Comparison of ENCODE assay signal across 9 mouse cellular contexts in genomic region chr10:67047712-67048645, GRCm38 (mm10). TPM values are rescaled to one million over a fixed set of nuclear protein-coding genes. Genes with fewer than 3 reads are reported as not detected.
DNase-seq lines count a peak whose midpoint lies in the region; ATAC-seq and TF ChIP-seq lines count a peak whose summit lies in the region.
"Had no signal": no experiment of that assay in that cellular context is flagged by ENCODE, and none has a peak within 500 bp of the region (broad histone marks: within the 10 kb centered on the region; RNA-seq: fewer than 3 reads in every experiment).

No protein-coding gene starts in this region.

- WGBS in forebrain, embryonic 15.5 days: 67% methylated on average over 18 of the region's 18 CpGs
- 90% methylated on average over 18 of the region's 18 CpGs for WGBS in forebrain, embryonic 10.5 days
- WGBS in lung, embryonic 14.5 days: 72% methylated on average over 18 of the region's 18 CpGs
- 61% methylated on average over 18 of the region's 18 CpGs for WGBS in forebrain, embryonic 16.5 days
- 66% methylated on average over 18 of the region's 18 CpGs for WGBS in neural tube, embryonic 15.5 days

- peak; percentile 65; the same call in 1 of the 2 replicates for ATAC-seq in forebrain, embryonic 15.5 days (replicated peaks)
- ATAC-seq in lung, embryonic 14.5 days (ENCODE audit: insufficient read depth): peak; percentile 43; the same call in 1 of the 2 replicates
- peak; percentile 62 for ATAC-seq in forebrain, embryonic 16.5 days
- no peak for ATAC-seq in neural tube, embryonic 15.5 days (ENCODE audit: low FRiP score)

- no peak overlapping the region for H3K9ac ChIP-seq in forebrain, embryonic 15.5 days (replicated peaks)
- no peak overlapping the region for H3K9ac ChIP-seq in lung, embryonic 14.5 days
- no peak overlapping the region for H3K9ac ChIP-seq in forebrain, embryonic 16.5 days (replicated peaks; ENCODE audit: low read depth, low read length)
- no peak overlapping the region for H3K9ac ChIP-seq in neural tube, embryonic 15.5 days (replicated peaks)

- no peak overlapping the region for H3K4me2 ChIP-seq in forebrain, embryonic 15.5 days (replicated peaks)
- no peak overlapping the region for H3K4me2 ChIP-seq in lung, embryonic 14.5 days
- no peak overlapping the region for H3K4me2 ChIP-seq in forebrain, embryonic 16.5 days (ENCODE audit: low read length)
- no peak overlapping the region for H3K4me2 ChIP-seq in neural tube, embryonic 15.5 days

- no peaks in the 10 kb centered on the region for H3K27me3 ChIP-seq in forebrain, embryonic 15.5 days
- no peaks in the 10 kb centered on the region for H3K27me3 ChIP-seq in forebrain, embryonic 10.5 days (ENCODE audit: poor library complexity, severe bottlenecking)
- no peaks in the 10 kb centered on the region for H3K27me3 ChIP-seq in lung, embryonic 14.5 days (ENCODE audit: insufficient read depth, low read length)
- H3K27me3 ChIP-seq in forebrain, embryonic 16.5 days (replicated peaks; ENCODE audit: control insufficient read depth, insufficient read depth, low read length): no peaks in the 10 kb centered on the region
- H3K27me3 ChIP-seq in neural tube, embryonic 15.5 days (replicated peaks): no peaks in the 10 kb centered on the region

- TF ChIP-seq CTCF in lung, embryonic 14.5 days (IDR thresholded peaks at IDR 0.05; ENCODE audit: low read depth): no peak

- no peaks in the 10 kb centered on the region for H3K9me3 ChIP-seq in forebrain, embryonic 15.5 days
- H3K9me3 ChIP-seq in forebrain, embryonic 10.5 days: no peaks in the 10 kb centered on the region
- H3K9me3 ChIP-seq in lung, embryonic 14.5 days (ENCODE audit: low read depth, low read length): no peaks in the 10 kb centered on the region
- H3K9me3 ChIP-seq in forebrain, embryonic 16.5 days (ENCODE audit: control insufficient read depth, low read length): no peaks in the 10 kb centered on the region
- H3K9me3 ChIP-seq in neural tube, embryonic 15.5 days (replicated peaks): no peaks in the 10 kb centered on the region

- H3K4me3 ChIP-seq in forebrain, embryonic 15.5 days: no peak overlapping the region
- H3K4me3 ChIP-seq in forebrain, embryonic 10.5 days: no peak overlapping the region
- H3K4me3 ChIP-seq in lung, embryonic 14.5 days (ENCODE audit: low read depth, low read length): no peak overlapping the region
- no peak overlapping the region for H3K4me3 ChIP-seq in forebrain, embryonic 16.5 days (replicated peaks; ENCODE audit: low read length)
- H3K4me3 ChIP-seq in neural tube, embryonic 15.5 days (replicated peaks): no peak overlapping the region

- peak overlapping the region; percentile 60 for H3K27ac ChIP-seq in forebrain, embryonic 15.5 days (replicated peaks)
- H3K27ac ChIP-seq in forebrain, embryonic 10.5 days: no peak overlapping the region
- H3K27ac ChIP-seq in lung, embryonic 14.5 days (ENCODE audit: low read depth): no peak overlapping the region
- H3K27ac ChIP-seq in forebrain, embryonic 16.5 days (ENCODE audit: low read length): peak overlapping the region; percentile 63
- peak overlapping the region; percentile 23; the same call in 1 of the 2 replicates for H3K27ac ChIP-seq in neural tube, embryonic 15.5 days (replicated peaks)

- H3K4me1 ChIP-seq in forebrain, embryonic 15.5 days: peaks cover 25% of the 10 kb centered on the region
- peaks cover 45% of the 10 kb centered on the region for H3K4me1 ChIP-seq in forebrain, embryonic 10.5 days
- peaks cover 6% of the 10 kb centered on the region; the same call in 1 of the 2 replicates for H3K4me1 ChIP-seq in lung, embryonic 14.5 days (ENCODE audit: insufficient read depth)
- H3K4me1 ChIP-seq in forebrain, embryonic 16.5 days (replicated peaks; ENCODE audit: control insufficient read depth, insufficient read depth, low read length): peaks cover 18% of the 10 kb centered on the region
- peaks cover 51% of the 10 kb centered on the region for H3K4me1 ChIP-seq in neural tube, embryonic 15.5 days

- no peaks in the 10 kb centered on the region for H3K36me3 ChIP-seq in forebrain, embryonic 15.5 days
- peaks cover 8% of the 10 kb centered on the region; the same call in 1 of the 2 replicates for H3K36me3 ChIP-seq in forebrain, embryonic 10.5 days (replicated peaks)
- H3K36me3 ChIP-seq in lung, embryonic 14.5 days (ENCODE audit: insufficient read depth): no peaks in the 10 kb centered on the region
- no peaks in the 10 kb centered on the region for H3K36me3 ChIP-seq in forebrain, embryonic 16.5 days (ENCODE audit: control insufficient read depth, insufficient read depth)
- no peaks in the 10 kb centered on the region for H3K36me3 ChIP-seq in neural tube, embryonic 15.5 days

- DNase-seq in forebrain, embryonic 10.5 days (ENCODE audit: extremely low spot score, low spot score): no peak
- DNase-seq in lung, embryonic 14.5 days: peak; percentile 35
- no peak for DNase-seq in lung, adult 18-20 months
- DNase-seq in kidney, postnatal 36 days: no peak
- DNase-seq in thymus, postnatal 4 days: no peak
- DNase-seq: heart, postnatal 4 days had no signal

RNA-seq across cellular contexts. Expression of gene Jmjd1c, which starts 47.9 kb away (rescaled TPM):
- polyA plus RNA-seq in forebrain, embryonic 15.5 days (2015; fragmentation: Nextera tagmentation; extraction: Ambion mirVana): 64.1 and 65.2 TPM in 2 replicates
- polyA plus RNA-seq in forebrain, embryonic 10.5 days (2016; fragmentation: Nextera tagmentation; extraction: Ambion mirVana): 29.7 and 30.6 TPM in 2 replicates
- 34.8 and 34.9 TPM in 2 replicates for polyA plus RNA-seq in lung, embryonic 14.5 days (2014; fragmentation: Nextera tagmentation; extraction: Ambion mirVana)
- 51.8 and 55.2 TPM in 2 replicates for polyA plus RNA-seq in forebrain, embryonic 16.5 days (2015; fragmentation: Nextera tagmentation; extraction: Ambion mirVana)
- 43.8 and 50.7 TPM in 2 replicates for polyA plus RNA-seq in neural tube, embryonic 15.5 days (2015; fragmentation: Nextera tagmentation; extraction: Ambion mirVana)

RNA-seq across cellular contexts. Expression of gene Reep3, which starts 48.8 kb away (rescaled TPM):
- polyA plus RNA-seq in forebrain, embryonic 15.5 days (2015; fragmentation: Nextera tagmentation; extraction: Ambion mirVana): 36.6 and 37.0 TPM in 2 replicates
- polyA plus RNA-seq in forebrain, embryonic 10.5 days (2016; fragmentation: Nextera tagmentation; extraction: Ambion mirVana): 30.9 and 32.7 TPM in 2 replicates
- polyA plus RNA-seq in lung, embryonic 14.5 days (2014; fragmentation: Nextera tagmentation; extraction: Ambion mirVana): 31.7 and 33.2 TPM in 2 replicates
- polyA plus RNA-seq in forebrain, embryonic 16.5 days (2015; fragmentation: Nextera tagmentation; extraction: Ambion mirVana): 34.9 and 39.3 TPM in 2 replicates
- polyA plus RNA-seq in neural tube, embryonic 15.5 days (2015; fragmentation: Nextera tagmentation; extraction: Ambion mirVana): 34.5 and 35.9 TPM in 2 replicates

Comparison
In these comparisons a context has a peak if more than half of its experiments do, and no peak if none do; other contexts are left out.
1. H3K27ac ChIP-seq: peak in forebrain, embryonic 15.5 days (single experiment), forebrain, embryonic 16.5 days (single experiment) and neural tube, embryonic 15.5 days (single experiment); none in forebrain, embryonic 10.5 days (single experiment) and lung, embryonic 14.5 days (single experiment).